Mouse (Mus musculus) midbrain, postnatal 0 days (tissue): Measurements from ENCODE around the gene Rfxank. TPM values are rescaled to one million over a fixed set of nuclear protein-coding genes. Genes with fewer than 3 reads are reported as not detected.
A peak's percentile ranks its signal among the peaks of the same experiment; 100 is the strongest.

ENCODE experiments used
- ATAC-seq: fragments of 200-750 bp; cut with Nextera tagmentation; 2 replicates; pipeline ENCODE4 v1.8.0; 2017; ENCODE audit warnings: moderate number of reproducible peaks, mild to moderate bottlenecking, moderate TSS enrichment, moderate library complexity; ENCODE audit not compliant: low FRiP score
- DNase-seq: peaks from one replicate; pipeline ENCODE4 v3.0.0-alpha.2; 2015; ENCODE audit warnings: low spot score
- H3K27ac ChIP-seq: fragments of 300-500 bp; sonication (generic); 2 replicates; pipeline ENCODE4 v1.5.1; 2014; ENCODE audit warnings: low read depth, mild to moderate bottlenecking, low read length, mixed read lengths
- H3K27me3 ChIP-seq: fragments of 300-500 bp; sonication (generic); 2 replicates; pipeline ENCODE4 v1.6.1; 2014; ENCODE audit warnings: low read length, control low read depth, mixed read lengths; ENCODE audit not compliant: insufficient read depth
- H3K36me3 ChIP-seq: fragments of 300-500 bp; sonication (generic); 2 replicates; pipeline ENCODE4 v1.6.1; 2014; ENCODE audit warnings: low read length, control low read depth, mixed read lengths; ENCODE audit not compliant: insufficient read depth
- H3K4me1 ChIP-seq: fragments of 300-500 bp; sonication (generic); 2 replicates; pipeline ENCODE4 v1.6.1; 2014; ENCODE audit warnings: mild to moderate bottlenecking, control low read depth, antibody characterized with exemption, low read length, mixed read lengths; ENCODE audit not compliant: insufficient read depth
- H3K4me2 ChIP-seq: fragments of 300-500 bp; sonication (generic); 2 replicates; pipeline ENCODE4 v1.6.1; 2014; ENCODE audit warnings: low read depth, mild to moderate bottlenecking, low read length, mixed read lengths; ENCODE audit not compliant: poor library complexity, severe bottlenecking
- H3K4me3 ChIP-seq: fragments of 300-500 bp; sonication (generic); 2 replicates; pipeline ENCODE4 v1.5.1; 2014; ENCODE audit warnings: low read depth, mild to moderate bottlenecking, low read length, moderate library complexity
- H3K9ac ChIP-seq: fragments of 300-500 bp; sonication (generic); replicated peaks from 2 replicates; pipeline ENCODE4 v1.6.1; 2014; ENCODE audit warnings: mild to moderate bottlenecking, low read length, moderate library complexity, mixed read lengths; ENCODE audit not compliant: poor library complexity, severe bottlenecking
- H3K9me3 ChIP-seq: fragments of 300-500 bp; sonication (generic); 2 replicates; pipeline ENCODE4 v1.6.1; 2016; ENCODE audit warnings: low read length, control low read depth
- CTCF ChIP-seq: IDR thresholded peaks from 2 replicates; pipeline ENCODE4 v1.5.1; 2016; ENCODE audit warnings: antibody characterized with exemption, mild to moderate bottlenecking
- whole genome bisulfite sequencing: fragments of 180-500 bp; shearing (Covaris S2); extraction: QIAGEN DNeasy Blood & Tissue Kit; methylation state at CpG from one replicate; pipeline ENCODE4 v1.1.7; 2014; 5-methylcytosine and 5-hydroxymethylcytosine counted together
- polyA plus RNA-seq: library from polyadenylated mRNA; unstranded; fragments of >200 nt; fragmentation: Nextera tagmentation; extraction: Ambion mirVana; gene quantifications from 2 replicates; pipeline ENCODE4 v1.2.1, GENCODE M21; 2015
- total RNA-seq: library from RNA; depleted of rRNA; stranded (reverse); fragments of >200 nt; gene quantifications from 2 replicates; pipeline ENCODE4 v1.2.3, GENCODE M21; 2014

Rfxank gene
- total and polyA plus RNA-seq, 2 experiments from 2014 or later = 7.4 to 12.3 TPM

- Histone ChIP-seq H3K36me3 (peaks cover 33% of the 10 kb centered on the region), H3K4me2 (peak overlapping the region; percentile 77), H3K9ac (0 out of 2 replicates have a peak overlapping the region, but pooled peaks have one; percentile 9), H3K4me3 (no peak overlapping the region), H3K4me1 (peaks cover 7% of the 10 kb centered on the region), H3K9me3 (no peaks in the 10 kb centered on the region), H3K27ac (no peak overlapping the region), H3K27me3 (no peaks in the 10 kb centered on the region)
- no peak for TF ChIP-seq CTCF
- no peak for DNase-seq
- 76% methylated on average over 4 of the region's 4 CpGs for WGBS
- no peak for ATAC-seq
Observed at GRCm38 (mm10) chr8:70137890-70138289, 1.1 kb downstream of the Rfxank start.

DNA sequence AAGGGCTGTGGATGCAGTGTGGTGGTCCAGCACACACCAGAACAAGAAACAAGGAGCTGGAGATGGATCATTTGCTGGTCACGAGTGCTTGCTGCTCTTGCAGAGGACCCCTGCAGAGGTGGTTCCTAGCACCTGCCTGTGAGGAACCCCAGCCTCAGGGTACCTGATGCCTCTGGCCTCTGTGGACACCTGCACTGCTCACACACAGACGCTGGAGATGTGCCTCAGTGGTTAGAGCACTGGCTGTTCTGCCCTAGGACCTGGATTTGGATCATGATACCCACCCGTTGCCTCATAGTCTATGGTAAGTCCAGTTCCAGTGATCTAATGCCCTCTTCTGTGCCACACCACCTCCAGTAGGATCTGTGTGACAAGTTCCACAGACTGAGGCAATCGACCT is 2.4 kb downstream of the Rfxank start:
- H3K4me3 ChIP-seq = no peak overlapping the region
- no peaks in the 10 kb centered on the region for H3K9me3 ChIP-seq
- no peak for ATAC-seq
- no peaks in the 10 kb centered on the region for H3K27me3 ChIP-seq
- no peak overlapping the region for H3K4me2 ChIP-seq
- no peak overlapping the region for H3K9ac ChIP-seq
- no peak overlapping the region for H3K27ac ChIP-seq
- no peak for TF ChIP-seq CTCF
- H3K36me3 ChIP-seq = peaks cover 26% of the 10 kb centered on the region
- DNase-seq = no peak
- H3K4me1 ChIP-seq = peaks cover 7% of the 10 kb centered on the region
- WGBS = 86% methylated on average over 4 of the region's 4 CpGs

DNA sequence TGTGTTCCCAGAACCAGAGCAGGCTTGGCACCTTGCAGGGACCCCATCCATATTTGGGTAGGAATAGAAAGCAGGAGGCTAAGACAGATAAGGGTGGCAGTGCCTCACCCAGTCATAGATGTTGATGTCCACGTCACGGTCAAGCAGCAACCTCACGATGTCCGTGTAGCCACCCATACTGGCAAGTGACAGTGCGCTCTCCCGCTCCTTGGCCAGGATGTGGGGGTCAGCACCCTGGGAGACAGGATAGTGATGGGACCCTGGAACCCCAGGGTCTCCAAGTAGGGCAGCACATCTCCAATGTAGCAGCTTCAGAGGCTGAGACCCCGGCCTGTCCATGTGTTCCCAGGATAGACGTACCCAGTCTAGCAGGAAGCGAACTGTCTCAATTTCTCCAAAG is 4.0 kb downstream of the Rfxank start:
- no peak for ATAC-seq
- no peak overlapping the region for H3K4me3 ChIP-seq
- TF ChIP-seq CTCF = no peak
- H3K27me3 ChIP-seq = no peaks in the 10 kb centered on the region
- H3K9ac ChIP-seq = no peak overlapping the region
- H3K27ac ChIP-seq = no peak overlapping the region
- H3K4me1 ChIP-seq = no peaks in the 10 kb centered on the region; the same call in 1 of the 2 replicates
- H3K36me3 ChIP-seq = peaks cover 26% of the 10 kb centered on the region
- DNase-seq = no peak
- H3K9me3 ChIP-seq = no peaks in the 10 kb centered on the region
- 93% methylated on average over 9 of the region's 9 CpGs for WGBS
- no peak overlapping the region for H3K4me2 ChIP-seq

GRCm38 (mm10) chr8:70134086-70134485 is 4.9 kb downstream of the Rfxank start:
- no peak overlapping the region for H3K9ac ChIP-seq
- no peak for ATAC-seq
- no peak overlapping the region for H3K4me2 ChIP-seq
- TF ChIP-seq CTCF = no peak
- peaks cover 26% of the 10 kb centered on the region for H3K36me3 ChIP-seq
- no peaks in the 10 kb centered on the region for H3K27me3 ChIP-seq
- WGBS = 97% methylated on average over 5 of the region's 5 CpGs
- no peak overlapping the region for H3K4me3 ChIP-seq
- no peak for DNase-seq
- H3K9me3 ChIP-seq = no peaks in the 10 kb centered on the region
- no peak overlapping the region for H3K27ac ChIP-seq
- no peaks in the 10 kb centered on the region; the same call in 1 of the 2 replicates for H3K4me1 ChIP-seq

GRCm38 (mm10) chr8:70131166-70131883 is 7.6 kb downstream of the Rfxank start, which contains the start of gene Nr2c2ap:
TSS of gene Nr2c2ap (plus strand) at chr8:70131333.
- Histone ChIP-seq H3K9me3 (no peaks in the 10 kb centered on the region), H3K4me1 (no peaks in the 10 kb centered on the region; the same call in 1 of the 2 replicates), H3K27ac (peak within 1 kb of the TSS; percentile 57), H3K4me2 (peak within 1 kb of the TSS; percentile 71), H3K9ac (peak within 1 kb of the TSS; percentile 61), H3K4me3 (peak within 1 kb of the TSS; percentile 44), H3K27me3 (no peaks in the 10 kb centered on the region), H3K36me3 (peaks cover 25% of the 10 kb centered on the region)
- 1% methylated on average over 37 of the region's 37 CpGs for WGBS
- peak; percentile 40; the same call in 1 of the 2 replicates for TF ChIP-seq CTCF
- ATAC-seq = peak; percentile 68
- peak; percentile 94 for DNase-seq

DNA sequence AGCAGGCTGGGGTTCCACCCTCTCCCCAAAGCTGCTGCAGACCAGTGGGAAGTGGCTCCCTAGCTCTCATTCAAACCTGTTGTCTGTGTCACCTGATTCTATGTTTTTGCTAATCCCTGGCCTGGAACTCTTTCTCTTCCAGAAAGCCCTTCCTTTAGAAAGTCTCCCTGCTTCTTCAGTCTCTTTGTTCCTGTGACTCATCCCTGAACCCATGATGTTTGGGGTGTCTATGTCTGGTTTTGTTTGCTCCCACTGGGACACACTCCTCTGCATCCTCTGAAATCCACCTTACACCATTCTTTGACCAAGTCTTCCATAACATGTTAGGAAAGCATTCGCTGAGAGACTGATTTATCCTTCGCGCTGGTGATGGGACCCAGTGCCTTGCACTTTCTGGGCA is 8.9 kb downstream of the Rfxank start:
- H3K27me3 ChIP-seq = no peaks in the 10 kb centered on the region
- no peak overlapping the region for H3K4me2 ChIP-seq
- peak overlapping the region; percentile 57; the same call in 1 of the 2 replicates for H3K27ac ChIP-seq
- ATAC-seq (no peak), DNase-seq (no peak)
- no peaks in the 10 kb centered on the region for H3K9me3 ChIP-seq
- no peak overlapping the region for H3K9ac ChIP-seq
- 81% methylated on average over 3 of the region's 3 CpGs for WGBS
- H3K36me3 ChIP-seq = peaks cover 15% of the 10 kb centered on the region
- no peak overlapping the region for H3K4me3 ChIP-seq
- TF ChIP-seq CTCF = no peak
- H3K4me1 ChIP-seq = no peaks in the 10 kb centered on the region; the same call in 1 of the 2 replicates
